Mouse (Mus musculus): ENCODE measurements around the gene Rps29. TPM values are rescaled to one million over a fixed set of nuclear protein-coding genes. Genes with fewer than 3 reads are reported as not detected.

The Rps29 gene
- total and polyA plus RNA-seq, 2 experiments from 2014 or later = 67.6 to 1,581 TPM

DNA sequence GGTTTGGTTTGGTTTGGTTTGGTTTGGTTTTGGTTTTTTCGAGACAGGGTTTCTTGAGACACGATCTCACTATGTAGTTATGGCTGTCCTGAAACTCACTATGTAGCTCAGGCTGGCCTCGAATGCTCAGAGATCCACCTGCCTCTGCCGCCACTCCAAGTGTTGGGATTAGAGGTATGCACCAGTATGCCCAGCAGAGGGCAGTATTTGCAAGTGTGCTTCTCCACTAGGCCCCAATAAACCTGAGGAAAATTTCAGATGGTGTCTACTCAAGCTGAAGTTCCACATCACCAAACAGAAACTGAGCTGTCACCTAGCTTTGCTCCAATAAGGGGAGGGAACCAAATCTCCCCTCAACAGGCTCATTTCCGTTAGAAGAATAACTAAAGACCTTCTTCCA lies 31.8 kb downstream of the Rps29 start:
- TF ChIP-seq EP300 (IDR thresholded peaks at IDR 0.05; ENCODE audit: low read depth) (no peak), CTCF (IDR thresholded peaks at IDR 0.05; ENCODE audit: low read depth) (peak; percentile 21; the same call in 1 of the 2 replicates)
- no peak overlapping the region for H3K9ac ChIP-seq (replicated peaks; ENCODE audit: low read depth, low read length)
- no peak overlapping the region for H3K27ac ChIP-seq (ENCODE audit: low read depth)
- WGBS = 81% methylated on average over 5 of the region's 5 CpGs
- DNase-seq (ENCODE audit: low spot score) (no peak), ATAC-seq (ENCODE audit: insufficient read depth, low read depth) (no peak)
- no peak overlapping the region for H3K4me2 ChIP-seq (ENCODE audit: low read depth, low read length)
- no peaks in the 10 kb centered on the region for H3K27me3 ChIP-seq (ENCODE audit: control insufficient read depth, insufficient read depth, low read length)
- H3K36me3 ChIP-seq (replicated peaks; ENCODE audit: control insufficient read depth, insufficient read depth, low read length) = no peaks in the 10 kb centered on the region
- no peaks in the 10 kb centered on the region for H3K9me3 ChIP-seq (replicated peaks; ENCODE audit: control insufficient read depth, low read length)
- no peak overlapping the region for H3K4me3 ChIP-seq (ENCODE audit: low read depth, low read length)
- H3K4me1 ChIP-seq (ENCODE audit: control insufficient read depth, insufficient read depth) = no peaks in the 10 kb centered on the region

DNA sequence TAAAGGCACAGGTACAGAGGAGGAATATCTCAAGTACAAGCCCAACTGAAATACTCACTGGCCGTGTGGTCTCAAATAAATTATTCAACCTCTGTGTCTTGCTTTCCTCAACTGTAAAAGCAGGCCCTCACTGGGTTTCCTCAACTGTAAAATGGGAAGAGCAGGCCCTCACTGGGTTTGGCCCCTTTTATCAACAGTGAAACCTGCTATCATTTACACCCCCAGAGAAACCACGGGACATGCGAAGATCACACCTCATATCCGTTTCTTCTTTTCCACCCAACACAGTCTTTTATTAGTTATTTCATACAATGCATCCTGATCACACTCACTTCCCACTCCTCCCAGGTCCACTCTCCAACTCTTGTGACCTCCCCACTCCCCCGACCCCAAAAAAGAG lies 33.9 kb downstream of the Rps29 start:
- Histone ChIP-seq H3K9me3 (replicated peaks; ENCODE audit: control insufficient read depth, low read length) (no peaks in the 10 kb centered on the region), H3K4me1 (ENCODE audit: control insufficient read depth, insufficient read depth) (no peaks in the 10 kb centered on the region), H3K27me3 (ENCODE audit: control insufficient read depth, insufficient read depth, low read length) (no peaks in the 10 kb centered on the region), H3K9ac (replicated peaks; ENCODE audit: low read depth, low read length) (no peak overlapping the region), H3K27ac (ENCODE audit: low read depth) (no peak overlapping the region), H3K4me3 (ENCODE audit: low read depth, low read length) (no peak overlapping the region), H3K36me3 (replicated peaks; ENCODE audit: control insufficient read depth, insufficient read depth, low read length) (no peaks in the 10 kb centered on the region), H3K4me2 (ENCODE audit: low read depth, low read length) (no peak overlapping the region)
- WGBS = 69% methylated on average over 5 of the region's 5 CpGs
- DNase-seq (ENCODE audit: low spot score) (no peak), ATAC-seq (ENCODE audit: insufficient read depth, low read depth) (no peak)
- no peak for TF ChIP-seq EP300 (IDR thresholded peaks at IDR 0.05; ENCODE audit: low read depth)

DNA sequence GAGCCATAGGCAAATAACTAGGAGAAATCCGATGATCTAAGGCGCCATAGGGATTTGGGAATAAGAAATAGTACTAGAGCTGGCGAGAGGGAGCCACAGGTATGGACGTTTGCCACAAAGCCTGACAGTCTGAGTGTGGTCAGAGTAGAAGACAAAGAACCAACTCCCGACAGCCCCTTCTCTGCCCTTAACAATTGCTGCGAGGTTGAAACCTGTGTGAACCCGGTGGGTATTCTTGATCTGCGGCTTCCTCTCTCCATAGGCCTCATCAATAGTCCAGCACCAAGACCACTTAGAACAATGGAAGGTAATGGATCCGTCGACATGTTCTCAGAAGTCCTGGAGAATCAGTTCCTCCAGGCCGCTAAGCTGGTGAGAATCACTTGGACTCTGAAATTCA lies 36.2 kb downstream of the Rps29 start:
- whole genome bisulfite sequencing = 78% methylated on average over 11 of the region's 11 CpGs
- no peak for TF ChIP-seq EP300 (IDR thresholded peaks at IDR 0.05; ENCODE audit: low read depth)
- Histone ChIP-seq H3K4me3 (ENCODE audit: low read depth, low read length) (no peak overlapping the region), H3K9ac (replicated peaks; ENCODE audit: low read depth, low read length) (no peak overlapping the region), H3K36me3 (replicated peaks; ENCODE audit: control insufficient read depth, insufficient read depth, low read length) (no peaks in the 10 kb centered on the region), H3K27ac (ENCODE audit: low read depth) (no peak overlapping the region), H3K4me2 (ENCODE audit: low read depth, low read length) (no peak overlapping the region), H3K4me1 (ENCODE audit: control insufficient read depth, insufficient read depth) (no peaks in the 10 kb centered on the region), H3K27me3 (ENCODE audit: control insufficient read depth, insufficient read depth, low read length) (no peaks in the 10 kb centered on the region), H3K9me3 (replicated peaks; ENCODE audit: control insufficient read depth, low read length) (no peaks in the 10 kb centered on the region)
- DNase-seq (ENCODE audit: low spot score) (no peak), ATAC-seq (ENCODE audit: insufficient read depth, low read depth) (no peak)

DNA sequence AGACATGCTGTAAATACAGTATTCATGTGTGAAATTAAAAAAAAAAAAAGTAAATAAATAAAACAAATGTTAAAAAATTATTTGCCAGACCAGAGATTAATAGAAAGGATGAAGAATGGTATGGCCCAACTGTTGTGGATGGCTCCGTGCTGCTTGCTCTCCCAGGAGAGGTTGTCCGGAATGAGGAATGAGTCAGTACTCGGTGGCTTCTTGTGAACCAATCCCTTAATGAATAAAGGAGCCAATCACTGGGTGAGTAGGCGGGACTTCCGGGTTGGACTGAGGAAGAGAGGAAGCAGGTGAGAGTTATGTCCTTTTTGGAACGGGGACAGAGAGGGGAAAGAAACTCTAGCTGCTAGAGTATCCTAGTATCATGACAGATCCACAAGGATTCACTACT lies 39.1 kb downstream of the Rps29 start:
- Histone ChIP-seq H3K4me1 (ENCODE audit: control insufficient read depth, insufficient read depth) (no peaks in the 10 kb centered on the region), H3K9me3 (replicated peaks; ENCODE audit: control insufficient read depth, low read length) (no peaks in the 10 kb centered on the region; the same call in 1 of the 2 replicates), H3K27me3 (ENCODE audit: control insufficient read depth, insufficient read depth, low read length) (no peaks in the 10 kb centered on the region), H3K9ac (replicated peaks; ENCODE audit: low read depth, low read length) (no peak overlapping the region), H3K27ac (ENCODE audit: low read depth) (no peak overlapping the region), H3K4me3 (ENCODE audit: low read depth, low read length) (no peak overlapping the region), H3K4me2 (ENCODE audit: low read depth, low read length) (no peak overlapping the region), H3K36me3 (replicated peaks; ENCODE audit: control insufficient read depth, insufficient read depth, low read length) (no peaks in the 10 kb centered on the region)
- ATAC-seq (ENCODE audit: insufficient read depth, low read depth) = no peak
- no peak for DNase-seq (ENCODE audit: low spot score)
- 75% methylated on average over 6 of the region's 6 CpGs for WGBS
- TF ChIP-seq EP300 (IDR thresholded peaks at IDR 0.05; ENCODE audit: low read depth) = no peak
- no peak for TF ChIP-seq CTCF (IDR thresholded peaks at IDR 0.05; ENCODE audit: low read depth)

Small RNAs within 50 kb of the gene (microRNA-seq; reads per million reads assigned to microRNA genes)
- not detected for gene Gm47287
- gene Gm47295 = 1.1 reads per million

Other genes with a start within 250 kb of the Rps29 start
- 3.9 TPM in 1 of 2 replicates, not detected in the other for gene Lrr1, start 9.6 kb upstream of the Rps29 start, total RNA-seq (2014; rRNA removed; ENCODE audit: low replicate concordance)
- gene Lrr1, start 9.6 kb upstream of the Rps29 start, polyA plus RNA-seq (2015; fragmentation: Nextera tagmentation; extraction: Ambion mirVana) = 4.0 and 5.1 TPM in 2 replicates
- 57.0 and 86.3 TPM in 2 replicates for gene Rpl36al, start 24.9 kb upstream of the Rps29 start, total RNA-seq (2014; rRNA removed; ENCODE audit: low replicate concordance)
- 502 and 513 TPM in 2 replicates for gene Rpl36al, start 24.9 kb upstream of the Rps29 start, polyA plus RNA-seq (2015; fragmentation: Nextera tagmentation; extraction: Ambion mirVana)
- 43.1 and 55.0 TPM in 2 replicates for gene Mgat2, start 25.0 kb upstream of the Rps29 start, total RNA-seq (2014; rRNA removed; ENCODE audit: low replicate concordance)
- gene Mgat2, start 25.0 kb upstream of the Rps29 start, polyA plus RNA-seq (2015; fragmentation: Nextera tagmentation; extraction: Ambion mirVana) = 28.2 and 29.9 TPM in 2 replicates
- 6.3 and 13.1 TPM in 2 replicates for gene Gm49383, start 37.9 kb upstream of the Rps29 start, total RNA-seq (2014; rRNA removed; ENCODE audit: low replicate concordance)
- 7.9 and 8.6 TPM in 2 replicates for gene Gm49383, start 37.9 kb upstream of the Rps29 start, polyA plus RNA-seq (2015; fragmentation: Nextera tagmentation; extraction: Ambion mirVana)
- gene Dnaaf2, start 39.2 kb upstream of the Rps29 start, total RNA-seq (2014; rRNA removed; ENCODE audit: low replicate concordance) = 1.8 and 3.7 TPM in 2 replicates
- gene Dnaaf2, start 39.2 kb upstream of the Rps29 start, polyA plus RNA-seq (2015; fragmentation: Nextera tagmentation; extraction: Ambion mirVana) = 3.8 and 4.8 TPM in 2 replicates
- gene Gm49384, start 45.1 kb upstream of the Rps29 start, total RNA-seq (2014; rRNA removed; ENCODE audit: low replicate concordance) = 0.46 and 7.1 TPM in 2 replicates
- 5.5 and 6.1 TPM in 2 replicates for gene Gm49384, start 45.1 kb upstream of the Rps29 start, polyA plus RNA-seq (2015; fragmentation: Nextera tagmentation; extraction: Ambion mirVana)
- 0.88 and 2.2 TPM in 2 replicates for gene Pole2, start 69.0 kb upstream of the Rps29 start, total RNA-seq (2014; rRNA removed; ENCODE audit: low replicate concordance)
- 5.0 and 5.2 TPM in 2 replicates for gene Pole2, start 69.0 kb upstream of the Rps29 start, polyA plus RNA-seq (2015; fragmentation: Nextera tagmentation; extraction: Ambion mirVana)
- gene Klhdc1, start 82.0 kb upstream of the Rps29 start, total RNA-seq (2014; rRNA removed; ENCODE audit: low replicate concordance) = 4.0 and 9.7 TPM in 2 replicates
- 19.1 and 24.9 TPM in 2 replicates for gene Klhdc1, start 82.0 kb upstream of the Rps29 start, polyA plus RNA-seq (2015; fragmentation: Nextera tagmentation; extraction: Ambion mirVana)
- 168 and 198 TPM in 2 replicates for gene Klhdc2, start 137.5 kb upstream of the Rps29 start, total RNA-seq (2014; rRNA removed; ENCODE audit: low replicate concordance)
- 128 and 134 TPM in 2 replicates for gene Klhdc2, start 137.5 kb upstream of the Rps29 start, polyA plus RNA-seq (2015; fragmentation: Nextera tagmentation; extraction: Ambion mirVana)
- 12.1 and 23.2 TPM in 2 replicates for gene Nemf, start 198.0 kb upstream of the Rps29 start, total RNA-seq (2014; rRNA removed; ENCODE audit: low replicate concordance)
- gene Nemf, start 198.0 kb upstream of the Rps29 start, polyA plus RNA-seq (2015; fragmentation: Nextera tagmentation; extraction: Ambion mirVana) = 45.7 and 45.9 TPM in 2 replicates
- 115 and 155 TPM in 2 replicates for gene Arf6, start 213.0 kb upstream of the Rps29 start, total RNA-seq (2014; rRNA removed; ENCODE audit: low replicate concordance)
- gene Arf6, start 213.0 kb upstream of the Rps29 start, polyA plus RNA-seq (2015; fragmentation: Nextera tagmentation; extraction: Ambion mirVana) = 32.4 and 35.6 TPM in 2 replicates
- gene Gm9887, start 213.3 kb upstream of the Rps29 start, total RNA-seq (2014; rRNA removed; ENCODE audit: low replicate concordance) = not detected in 2 replicates
- gene Gm9887, start 213.3 kb upstream of the Rps29 start, polyA plus RNA-seq (2015; fragmentation: Nextera tagmentation; extraction: Ambion mirVana) = 0.55 and 1.9 TPM in 2 replicates